Mouse (Mus musculus): Measurements from ENCODE around the gene Upk3b.

GRCm38 (mm10) chr5:136004537-136004936 is 33.8 kb upstream of the Upk3b start:
- no peak for TF ChIP-seq CTCF (IDR thresholded peaks at IDR 0.05; ENCODE audit: control insufficient read depth, insufficient read depth, insufficient read length)
- no peak for TF ChIP-seq MAX (IDR thresholded peaks at IDR 0.05)
- no peak for TF ChIP-seq MYOG (IDR thresholded peaks at IDR 0.05; ENCODE audit: control insufficient read depth, extremely low read depth, insufficient read length)
- no peak for TF ChIP-seq CEBPB (IDR thresholded peaks at IDR 0.05; ENCODE audit: low read depth)
- TF ChIP-seq FOSL1 (IDR thresholded peaks at IDR 0.05; ENCODE audit: insufficient read depth, low read length, poor library complexity, severe bottlenecking): no peak
- no peak for TF ChIP-seq MYOD1 (IDR thresholded peaks at IDR 0.05; ENCODE audit: control insufficient read depth, insufficient read length, low read depth)

Data from C2C12 (cell line).